Mouse (Mus musculus) hindbrain, embryonic 11.5 days (tissue): ENCODE data around the gene Olfr1386. TPM values are rescaled to one million over a fixed set of nuclear protein-coding genes. Genes with fewer than 3 reads are reported as not detected.
"Not testable (repeated sequence)": the region's sequence is repeated elsewhere in the genome, so short reads cannot be mapped to it uniquely, and the experiment has no call there.

Experiments
- ATAC-seq: fragments of 200-750 bp; cut with Nextera tagmentation; 2 replicates; pipeline ENCODE4 v1.8.0; 2017; ENCODE audit warnings: mild to moderate bottlenecking, moderate TSS enrichment, moderate library complexity; ENCODE audit not compliant: low FRiP score
- DNase-seq: peaks from one replicate; pipeline ENCODE4 v3.0.0-alpha.2; 2015; ENCODE audit warnings: low spot score
- H3K27ac ChIP-seq: fragments of 300-500 bp; sonication (generic); 2 replicates; pipeline ENCODE4 v1.5.1; 2014; ENCODE audit warnings: mild to moderate bottlenecking, low read depth, low read length
- H3K27me3 ChIP-seq: fragments of 300-500 bp; sonication (generic); 2 replicates; pipeline ENCODE4 v1.6.1; 2014; ENCODE audit warnings: mild to moderate bottlenecking, low read length, moderate library complexity, mixed read lengths; ENCODE audit not compliant: control insufficient read depth, insufficient read depth
- H3K36me3 ChIP-seq: fragments of 300-500 bp; sonication (generic); 2 replicates; pipeline ENCODE4 v1.6.1; 2014; ENCODE audit warnings: mild to moderate bottlenecking, low read length, moderate library complexity, mixed read lengths; ENCODE audit not compliant: control insufficient read depth, insufficient read depth
- H3K4me1 ChIP-seq: fragments of 300-500 bp; sonication (generic); replicated peaks from 2 replicates; pipeline ENCODE4 v1.6.1; 2014; ENCODE audit warnings: low read length, mixed read lengths; ENCODE audit not compliant: control insufficient read depth, insufficient read depth
- H3K4me2 ChIP-seq: fragments of 300-500 bp; sonication (generic); replicated peaks from 2 replicates; pipeline ENCODE4 v1.6.1; 2014; ENCODE audit warnings: mild to moderate bottlenecking, low read depth, low read length
- H3K4me3 ChIP-seq: fragments of 300-500 bp; sonication (generic); 2 replicates; pipeline ENCODE4 v1.5.1; 2014; ENCODE audit warnings: low read depth, low read length
- H3K9ac ChIP-seq: fragments of 300-500 bp; sonication (generic); 2 replicates; pipeline ENCODE4 v1.6.1; 2014; ENCODE audit warnings: low read depth, low read length
- H3K9me3 ChIP-seq: fragments of 300-500 bp; sonication (generic); 2 replicates; pipeline ENCODE4 v1.6.1; 2016; ENCODE audit warnings: low read length; ENCODE audit not compliant: control insufficient read depth
- WGBS: fragments of 180-500 bp; shearing (Covaris S2); extraction: QIAGEN DNeasy Blood & Tissue Kit; methylation state at CpG from one replicate; pipeline ENCODE4 v1.1.7; 2014; 5-methylcytosine and 5-hydroxymethylcytosine counted together
- polyA plus RNA-seq: library from polyadenylated mRNA; unstranded; fragments of >200 nt; fragmentation: Nextera tagmentation; extraction: Ambion mirVana; gene quantifications from 2 replicates; pipeline ENCODE4 v1.2.1, GENCODE M21; 2014

The Olfr1386 gene
- not detected in 2 replicates for polyA plus RNA-seq

GRCm38 (mm10) chr11:49464746-49465145 lies at the start of gene Olfr1386:
Gene Olfr1386, plus strand, starts transcription at chr11:49465046.
- 69% methylated on average over 2 of the region's 3 CpGs for WGBS
- not testable (repeated sequence) for H3K9ac ChIP-seq, DNase-seq, H3K4me2 ChIP-seq, H3K4me1 ChIP-seq, H3K4me3 ChIP-seq, H3K36me3 ChIP-seq, H3K27me3 ChIP-seq, H3K27ac ChIP-seq, H3K9me3 ChIP-seq, ATAC-seq

DNA sequence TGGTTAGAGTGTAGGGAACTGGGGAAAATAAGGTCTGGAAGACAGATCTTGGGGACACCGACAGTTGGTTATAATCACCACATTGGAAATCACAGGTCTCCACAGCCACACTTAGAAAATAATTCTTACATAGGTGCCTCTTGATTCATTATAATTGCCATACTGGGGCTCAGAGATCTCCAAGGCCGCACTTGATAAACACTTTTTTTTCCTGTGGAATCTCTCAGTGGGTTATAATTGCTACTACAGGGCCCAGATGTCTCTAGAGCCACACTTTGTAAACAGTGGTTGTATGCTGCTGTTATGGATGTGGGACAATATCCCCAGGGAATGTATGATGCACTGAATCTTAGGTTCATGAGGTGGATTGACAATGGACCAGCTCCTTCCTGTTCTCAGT lies 42.1 kb upstream of the Olfr1386 start, which contains the start of gene Olfr1389:
Olfr1389 (plus strand) TSS at position 301 of the 400 bp plus-strand sequence.
- no peak for DNase-seq
- H3K9me3 ChIP-seq, result no peaks in the 10 kb centered on the region

DNA sequence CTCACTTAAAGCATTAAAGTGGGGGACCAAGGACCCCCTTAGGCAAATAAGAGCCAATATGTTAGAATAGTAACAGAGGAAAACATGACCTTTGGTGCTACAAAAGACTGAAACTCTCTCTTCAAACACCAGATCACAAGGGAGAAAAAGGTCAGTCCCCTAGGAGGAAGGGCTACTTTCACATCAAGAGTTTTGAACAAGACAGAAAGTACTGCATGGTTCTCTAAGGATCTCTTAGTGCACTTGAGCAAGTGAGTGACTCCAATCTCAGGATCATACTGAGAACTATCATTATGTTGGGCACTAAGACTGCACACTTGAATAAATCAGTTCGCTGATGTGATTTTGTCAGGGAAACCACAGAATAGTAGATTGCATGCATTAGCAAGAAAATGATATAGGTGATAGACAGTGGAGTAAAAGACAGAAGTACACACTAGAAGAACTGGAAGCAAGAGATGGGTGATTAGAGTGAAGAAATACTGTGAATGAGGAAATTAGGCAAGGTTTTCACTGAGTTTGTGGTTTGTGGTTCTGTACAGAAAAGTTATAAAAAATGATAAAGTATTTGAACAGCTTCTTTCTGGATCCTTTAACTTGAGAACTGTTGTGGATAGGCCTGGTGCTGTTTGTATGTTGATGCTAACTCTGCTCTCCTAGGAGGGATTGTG lies 39.5 kb upstream of the Olfr1386 start:
- WGBS, result 77% methylated on average over 1 of the region's 1 CpGs
- no peak for ATAC-seq
- no peak for DNase-seq
- Histone ChIP-seq H3K4me1 (no peaks in the 10 kb centered on the region), H3K27me3 (no peaks in the 10 kb centered on the region), H3K36me3 (no peaks in the 10 kb centered on the region), H3K4me2 (no peak overlapping the region), H3K9me3 (no peaks in the 10 kb centered on the region), H3K4me3 (no peak overlapping the region), H3K27ac (no peak overlapping the region), H3K9ac (no peak overlapping the region)

More for the DNA sequence above, 42.1 kb upstream of the Olfr1386 start, which contains the start of gene Olfr1389:
- whole genome bisulfite sequencing, result 84% methylated on average over 2 of the region's 2 CpGs
- no peak within 1 kb of the TSS for H3K27ac ChIP-seq
- H3K4me2 ChIP-seq, result no peak within 1 kb of the TSS
- no peaks in the 10 kb centered on the region for H3K4me1 ChIP-seq
- no peaks in the 10 kb centered on the region for H3K27me3 ChIP-seq
- no peak within 1 kb of the TSS for H3K9ac ChIP-seq
- no peaks in the 10 kb centered on the region for H3K36me3 ChIP-seq
- ATAC-seq, result no peak
- H3K4me3 ChIP-seq, result no peak within 1 kb of the TSS

DNA sequence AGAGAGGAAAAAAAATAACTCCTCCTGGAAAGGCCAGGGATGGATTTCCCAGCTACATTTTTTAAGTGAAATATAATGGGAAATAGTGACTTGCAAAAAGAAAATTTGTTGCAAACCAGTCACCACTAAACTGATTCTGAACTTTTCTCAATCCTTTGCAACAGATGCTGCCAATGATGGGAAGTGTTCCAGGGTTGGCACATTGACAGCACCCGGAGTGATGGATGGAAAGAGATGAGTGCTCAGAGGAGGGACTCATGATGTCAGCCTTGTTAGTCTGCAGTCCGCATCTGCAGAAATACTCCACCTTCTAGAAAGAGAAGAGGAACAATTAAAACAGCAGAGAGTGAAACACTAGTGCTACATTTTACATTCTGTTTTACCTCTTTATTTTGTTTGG lies 35.2 kb upstream of the Olfr1386 start:
- H3K4me1 ChIP-seq, result no peaks in the 10 kb centered on the region
- WGBS, result 88% methylated on average over 2 of the region's 2 CpGs
- ATAC-seq (no peak), DNase-seq (no peak)
- no peaks in the 10 kb centered on the region for H3K27me3 ChIP-seq
- H3K9me3 ChIP-seq, result no peaks in the 10 kb centered on the region
- no peak overlapping the region for H3K27ac ChIP-seq
- H3K36me3 ChIP-seq, result no peaks in the 10 kb centered on the region
- H3K4me3 ChIP-seq, result no peak overlapping the region
- no peak overlapping the region for H3K9ac ChIP-seq
- H3K4me2 ChIP-seq, result no peak overlapping the region

DNA sequence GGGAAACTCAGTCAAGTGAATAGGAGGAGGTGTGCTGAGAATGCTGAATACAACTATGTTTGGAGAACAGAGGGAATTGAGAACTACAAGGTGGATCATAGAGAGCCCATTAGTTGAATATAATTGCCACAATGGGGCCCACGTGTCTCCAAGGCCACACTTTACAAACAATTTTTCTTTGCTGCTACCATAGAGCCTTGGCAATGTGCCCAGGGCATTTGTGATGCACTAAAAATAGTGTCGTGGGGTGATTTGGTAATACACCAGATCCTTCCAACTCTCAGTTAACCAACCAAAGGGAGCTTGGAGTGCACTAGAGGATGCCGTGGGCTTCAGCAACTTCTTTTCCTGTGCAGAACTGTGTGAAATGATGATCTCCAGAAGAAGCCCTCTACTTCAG lies 28.4 kb upstream of the Olfr1386 start, which contains the start of gene Olfr1388:
Olfr1388 (plus strand) TSS at position 214 of the 400 bp plus-strand sequence.
- H3K4me1 ChIP-seq, result no peaks in the 10 kb centered on the region
- WGBS, result 83% methylated on average over 3 of the region's 3 CpGs
- no peak within 1 kb of the TSS for H3K27ac ChIP-seq
- no peak within 1 kb of the TSS for H3K4me3 ChIP-seq
- no peak within 1 kb of the TSS for H3K9ac ChIP-seq
- H3K27me3 ChIP-seq, result no peaks in the 10 kb centered on the region
- H3K36me3 ChIP-seq, result no peaks in the 10 kb centered on the region
- H3K4me2 ChIP-seq, result no peak within 1 kb of the TSS
- DNase-seq (no peak), ATAC-seq (no peak)
- no peaks in the 10 kb centered on the region for H3K9me3 ChIP-seq

DNA sequence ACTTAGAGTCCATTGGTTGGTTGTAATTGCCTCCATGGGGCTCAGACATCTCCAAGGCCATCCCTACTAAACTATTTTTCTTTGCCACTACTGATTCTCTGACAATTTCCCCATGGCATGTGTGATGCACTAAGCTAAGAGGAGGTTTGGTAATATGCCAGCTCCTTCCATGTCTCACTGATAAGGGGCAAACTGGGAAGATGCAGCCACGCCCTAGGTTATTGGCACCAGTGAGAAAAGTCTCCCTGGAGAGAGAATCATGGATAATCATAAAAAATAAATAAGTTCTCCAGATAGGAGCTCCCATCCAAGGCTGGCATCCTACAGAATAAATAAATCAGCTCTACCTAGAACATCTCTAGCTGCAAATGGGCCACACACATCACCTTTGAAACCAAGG lies 9.8 kb upstream of the Olfr1386 start, which contains the start of gene Olfr1387:
Olfr1387 (plus strand) TSS at position 301 of the 400 bp plus-strand sequence.
- Histone ChIP-seq H3K4me3 (no peak within 1 kb of the TSS), H3K36me3 (no peaks in the 10 kb centered on the region), H3K9me3 (no peaks in the 10 kb centered on the region), H3K9ac (no peak within 1 kb of the TSS), H3K4me1 (no peaks in the 10 kb centered on the region), H3K4me2 (no peak within 1 kb of the TSS), H3K27me3 (no peaks in the 10 kb centered on the region), H3K27ac (no peak within 1 kb of the TSS)
- no peak for ATAC-seq
- DNase-seq, result no peak
- WGBS, result 81% methylated on average over 1 of the region's 1 CpGs

GRCm38 (mm10) chr11:49485973-49486372 lies 21.1 kb downstream of the Olfr1386 start:
- Histone ChIP-seq H3K36me3 (no peaks in the 10 kb centered on the region), H3K27ac (no peak overlapping the region), H3K4me3 (no peak overlapping the region), H3K9ac (no peak overlapping the region), H3K9me3 (no peaks in the 10 kb centered on the region), H3K4me1 (no peaks in the 10 kb centered on the region), H3K4me2 (no peak overlapping the region), H3K27me3 (no peaks in the 10 kb centered on the region)
- WGBS, result 53% methylated on average over 4 of the region's 4 CpGs
- DNase-seq (no peak), ATAC-seq (no peak)

GRCm38 (mm10) chr11:49488770-49489169 lies 23.9 kb downstream of the Olfr1386 start, which contains the start of gene Olfr1385:
Gene Olfr1385, plus strand, starts transcription at chr11:49489070.
- H3K4me2 ChIP-seq, ATAC-seq, DNase-seq, H3K4me3 ChIP-seq, H3K36me3 ChIP-seq, H3K27me3 ChIP-seq, H3K4me1 ChIP-seq, H3K9ac ChIP-seq, H3K27ac ChIP-seq, H3K9me3 ChIP-seq: not testable (repeated sequence)
- WGBS, result 88% methylated on average over 1 of the region's 1 CpGs

- H3K27ac ChIP-seq, result no peak overlapping the region
- DNase-seq, result no peak
- H3K9ac ChIP-seq, result no peak overlapping the region
- H3K9me3 ChIP-seq, result no peaks in the 10 kb centered on the region
- no peaks in the 10 kb centered on the region for H3K4me1 ChIP-seq
- no peaks in the 10 kb centered on the region for H3K27me3 ChIP-seq
- no peak overlapping the region for H3K4me2 ChIP-seq
- no peak for ATAC-seq
- H3K36me3 ChIP-seq, result no peaks in the 10 kb centered on the region
- no peak overlapping the region for H3K4me3 ChIP-seq
- 79% methylated on average over 5 of the region's 5 CpGs for WGBS
Observed at GRCm38 (mm10) chr11:49518086-49518485, 53.2 kb downstream of the Olfr1386 start.
